Mouse (Mus musculus): Measurements from ENCODE around the gene Polr2e. TPM values are rescaled to one million over a fixed set of nuclear protein-coding genes. Genes with fewer than 3 reads are reported as not detected.

Polr2e gene
- total and polyA plus RNA-seq, 2 experiments = 26.4 to 74.6 TPM

GRCm38 (mm10) chr10:79986963-79987362, 52.6 kb downstream of the Polr2e start:
- peaks cover 21% of the 10 kb centered on the region for H3K4me1 ChIP-seq (ENCODE audit: control insufficient read depth, insufficient read depth, low read length)
- peak; percentile 47 for DNase-seq (ENCODE audit: extremely low read depth, low read depth, low spot score)
- 2% methylated on average over 11 of the region's 11 CpGs for WGBS

GRCm38 (mm10) chr10:79986232-79986878, 53.2 kb downstream of the Polr2e start:
- peaks cover 19% of the 10 kb centered on the region; the same call in 1 of the 2 replicates for H3K79me2 ChIP-seq (ENCODE audit: control insufficient read depth, insufficient read depth, low read length)
- H3K27me3 ChIP-seq (ENCODE audit: control insufficient read depth, insufficient read depth, low read length) = 0 out of 2 replicates have a peak, but pooled peaks cover 2% of the 10 kb centered on the region
- TF ChIP-seq CTCF (IDR thresholded peaks at IDR 0.05; ENCODE audit: low read depth, low read length) = no peak
- TF ChIP-seq POLR2A (IDR thresholded peaks at IDR 0.05; ENCODE audit: extremely low read depth, insufficient read depth, low read length) = no peak
- H3K36me3 ChIP-seq (ENCODE audit: control insufficient read depth, insufficient read depth, low read length) = no peaks in the 10 kb centered on the region
- no peak overlapping the region for H3K4me3 ChIP-seq (ENCODE audit: insufficient read depth, low read depth, low read length)
- DNase-seq (ENCODE audit: extremely low read depth, low read depth, low spot score) = no peak
- WGBS = 25% methylated on average over 6 of the region's 6 CpGs
- H3K9ac ChIP-seq (ENCODE audit: low read depth, low read length) = no peak overlapping the region
- peaks cover 21% of the 10 kb centered on the region for H3K4me1 ChIP-seq (ENCODE audit: control insufficient read depth, insufficient read depth, low read length)
- peak overlapping the region; percentile 72 for H3K27ac ChIP-seq (replicated peaks; ENCODE audit: insufficient read depth, low read depth, low read length)

More at GRCm38 (mm10) chr10:79986963-79987362, 52.6 kb downstream of the Polr2e start:
- Histone ChIP-seq H3K27ac (replicated peaks; ENCODE audit: insufficient read depth, low read depth, low read length) (peak overlapping the region; percentile 4; the same call in 1 of the 2 replicates), H3K27me3 (ENCODE audit: control insufficient read depth, insufficient read depth, low read length) (0 out of 2 replicates have a peak, but pooled peaks cover 2% of the 10 kb centered on the region), H3K9ac (ENCODE audit: low read depth, low read length) (no peak overlapping the region), H3K4me3 (ENCODE audit: insufficient read depth, low read depth, low read length) (no peak overlapping the region), H3K79me2 (ENCODE audit: control insufficient read depth, insufficient read depth, low read length) (peaks cover 13% of the 10 kb centered on the region; the same call in 1 of the 2 replicates), H3K36me3 (ENCODE audit: control insufficient read depth, insufficient read depth, low read length) (no peaks in the 10 kb centered on the region)
- TF ChIP-seq CTCF (IDR thresholded peaks at IDR 0.05; ENCODE audit: low read depth, low read length) (peak; percentile 86), POLR2A (IDR thresholded peaks at IDR 0.05; ENCODE audit: extremely low read depth, insufficient read depth, low read length) (no peak)

Other genes with a start within 250 kb of the Polr2e start
Only the 30 nearest of the 32 such genes appear.
- 0.18 and 0.40 TPM in 2 replicates for gene Misp, start 218.8 kb downstream of the Polr2e start, total RNA-seq (2014; rRNA removed)
- gene Misp, start 218.8 kb downstream of the Polr2e start, polyA plus RNA-seq (2012; rRNA removed) = 0.16 and 0.51 TPM in 2 replicates
- 43.9 and 86.1 TPM in 2 replicates for gene Ptbp1, start 185.4 kb downstream of the Polr2e start, total RNA-seq (2014; rRNA removed)
- 77.6 and 103 TPM in 2 replicates for gene Ptbp1, start 185.4 kb downstream of the Polr2e start, polyA plus RNA-seq (2012; rRNA removed)
- 0.40 TPM in 1 of 2 replicates, not detected in the other for gene Prtn3, start 165.3 kb downstream of the Polr2e start, total RNA-seq (2014; rRNA removed)
- 0.20 and 1.1 TPM in 2 replicates for gene Prtn3, start 165.3 kb downstream of the Polr2e start, polyA plus RNA-seq (2012; rRNA removed)
- under 0.01 TPM in 1 of 2 replicates, not detected in the other for gene Plppr3, start 165.2 kb downstream of the Polr2e start, total RNA-seq (2014; rRNA removed)
- gene Plppr3, start 165.2 kb downstream of the Polr2e start, polyA plus RNA-seq (2012; rRNA removed) = 0.38 and 0.47 TPM in 2 replicates
- gene Elane, start 153.5 kb downstream of the Polr2e start, total RNA-seq (2014; rRNA removed) = 0.20 TPM in 1 of 2 replicates, not detected in the other
- 0.12 and 0.15 TPM in 2 replicates for gene Elane, start 153.5 kb downstream of the Polr2e start, polyA plus RNA-seq (2012; rRNA removed)
- gene Cfd, start 148.9 kb downstream of the Polr2e start, total RNA-seq (2014; rRNA removed) = 5.7 and 11.3 TPM in 2 replicates
- gene Cfd, start 148.9 kb downstream of the Polr2e start, polyA plus RNA-seq (2012; rRNA removed) = 0.37 and 0.98 TPM in 2 replicates
- gene Med16, start 130.9 kb downstream of the Polr2e start, total RNA-seq (2014; rRNA removed) = 5.9 and 8.2 TPM in 2 replicates
- gene Med16, start 130.9 kb downstream of the Polr2e start, polyA plus RNA-seq (2012; rRNA removed) = 29.9 and 30.6 TPM in 2 replicates
- gene Gm26602, start 128.9 kb downstream of the Polr2e start, total RNA-seq (2014; rRNA removed) = not detected in 2 replicates
- gene Gm26602, start 128.9 kb downstream of the Polr2e start, polyA plus RNA-seq (2012; rRNA removed) = not detected in 2 replicates
- gene Kiss1r, start 122.8 kb downstream of the Polr2e start, total RNA-seq (2014; rRNA removed) = 0.18 and 0.60 TPM in 2 replicates
- 1.5 and 1.9 TPM in 2 replicates for gene Kiss1r, start 122.8 kb downstream of the Polr2e start, polyA plus RNA-seq (2012; rRNA removed)
- gene R3hdm4, start 118.6 kb downstream of the Polr2e start, total RNA-seq (2014; rRNA removed) = 12.4 and 15.5 TPM in 2 replicates
- 78.8 and 80.0 TPM in 2 replicates for gene R3hdm4, start 118.6 kb downstream of the Polr2e start, polyA plus RNA-seq (2012; rRNA removed)
- gene Arid3a, start 112.8 kb downstream of the Polr2e start, total RNA-seq (2014; rRNA removed) = 0.37 and 0.74 TPM in 2 replicates
- 0.69 and 1.7 TPM in 2 replicates for gene Arid3a, start 112.8 kb downstream of the Polr2e start, polyA plus RNA-seq (2012; rRNA removed)
- gene Wdr18, start 79.6 kb downstream of the Polr2e start, total RNA-seq (2014; rRNA removed) = 24.8 TPM in 2 replicates
- 59.8 and 63.3 TPM in 2 replicates for gene Wdr18, start 79.6 kb downstream of the Polr2e start, polyA plus RNA-seq (2012; rRNA removed)
- gene Grin3b, start 69.1 kb downstream of the Polr2e start, total RNA-seq (2014; rRNA removed) = 0.18 TPM in 1 of 2 replicates, not detected in the other
- 0.45 TPM in 2 replicates for gene Grin3b, start 69.1 kb downstream of the Polr2e start, polyA plus RNA-seq (2012; rRNA removed)
- gene Tmem259, start 55.5 kb downstream of the Polr2e start, total RNA-seq (2014; rRNA removed) = 35.7 and 51.7 TPM in 2 replicates
- 223 and 259 TPM in 2 replicates for gene Tmem259, start 55.5 kb downstream of the Polr2e start, polyA plus RNA-seq (2012; rRNA removed)
- 5.2 and 6.4 TPM in 2 replicates for gene Cnn2, start 51.2 kb downstream of the Polr2e start, total RNA-seq (2014; rRNA removed)
- gene Cnn2, start 51.2 kb downstream of the Polr2e start, polyA plus RNA-seq (2012; rRNA removed) = 6.9 and 9.8 TPM in 2 replicates
- gene Abca7, start 43.3 kb downstream of the Polr2e start, total RNA-seq (2014; rRNA removed) = 1.4 and 1.9 TPM in 2 replicates
- 3.2 and 3.4 TPM in 2 replicates for gene Abca7, start 43.3 kb downstream of the Polr2e start, polyA plus RNA-seq (2012; rRNA removed)
- gene Arhgap45, start 23.1 kb downstream of the Polr2e start, total RNA-seq (2014; rRNA removed) = 4.5 and 4.6 TPM in 2 replicates
- gene Arhgap45, start 23.1 kb downstream of the Polr2e start, polyA plus RNA-seq (2012; rRNA removed) = 7.7 and 10.9 TPM in 2 replicates
- gene Gpx4, start 7.4 kb upstream of the Polr2e start, total RNA-seq (2014; rRNA removed) = 712 and 752 TPM in 2 replicates
- gene Gpx4, start 7.4 kb upstream of the Polr2e start, polyA plus RNA-seq (2012; rRNA removed) = 535 and 559 TPM in 2 replicates
- 8.9 and 11.8 TPM in 2 replicates for gene Sbno2, start 65.8 kb upstream of the Polr2e start, total RNA-seq (2014; rRNA removed)
- 19.2 and 25.9 TPM in 2 replicates for gene Sbno2, start 65.8 kb upstream of the Polr2e start, polyA plus RNA-seq (2012; rRNA removed)
- 71.5 and 75.0 TPM in 2 replicates for gene Stk11, start 76.0 kb upstream of the Polr2e start, total RNA-seq (2014; rRNA removed)
- gene Stk11, start 76.0 kb upstream of the Polr2e start, polyA plus RNA-seq (2012; rRNA removed) = 96.8 and 110 TPM in 2 replicates
- gene Atp5d, start 98.8 kb upstream of the Polr2e start, total RNA-seq (2014; rRNA removed) = 144 and 218 TPM in 2 replicates
- gene Atp5d, start 98.8 kb upstream of the Polr2e start, polyA plus RNA-seq (2012; rRNA removed) = 1,387 and 1,558 TPM in 2 replicates
- gene Cbarp, start 101.0 kb upstream of the Polr2e start, total RNA-seq (2014; rRNA removed) = 0.47 and 0.55 TPM in 2 replicates
- gene Cbarp, start 101.0 kb upstream of the Polr2e start, polyA plus RNA-seq (2012; rRNA removed) = 1.2 TPM in 2 replicates
- 6.9 and 11.6 TPM in 2 replicates for gene Midn, start 108.5 kb upstream of the Polr2e start, total RNA-seq (2014; rRNA removed)
- gene Midn, start 108.5 kb upstream of the Polr2e start, polyA plus RNA-seq (2012; rRNA removed) = 27.4 and 38.8 TPM in 2 replicates
- 19.5 and 25.9 TPM in 2 replicates for gene Cirbp, start 126.2 kb upstream of the Polr2e start, total RNA-seq (2014; rRNA removed)
- gene Cirbp, start 126.2 kb upstream of the Polr2e start, polyA plus RNA-seq (2012; rRNA removed) = 31.8 and 37.0 TPM in 2 replicates
- gene 1600002K03Rik, start 133.1 kb upstream of the Polr2e start, total RNA-seq (2014; rRNA removed) = 5.1 and 7.7 TPM in 2 replicates
- 10.0 and 10.4 TPM in 2 replicates for gene 1600002K03Rik, start 133.1 kb upstream of the Polr2e start, polyA plus RNA-seq (2012; rRNA removed)
- under 0.01 and 0.07 TPM in 2 replicates for gene Efna2, start 139.7 kb upstream of the Polr2e start, total RNA-seq (2014; rRNA removed)
- 0.26 TPM in 2 replicates for gene Efna2, start 139.7 kb upstream of the Polr2e start, polyA plus RNA-seq (2012; rRNA removed)
- gene Mum1, start 186.6 kb upstream of the Polr2e start, total RNA-seq (2014; rRNA removed) = 7.1 and 8.7 TPM in 2 replicates
- gene Mum1, start 186.6 kb upstream of the Polr2e start, polyA plus RNA-seq (2012; rRNA removed) = 8.4 and 10.1 TPM in 2 replicates
- gene Ndufs7, start 209.3 kb upstream of the Polr2e start, total RNA-seq (2014; rRNA removed) = 165 and 186 TPM in 2 replicates
- 551 and 560 TPM in 2 replicates for gene Ndufs7, start 209.3 kb upstream of the Polr2e start, polyA plus RNA-seq (2012; rRNA removed)
- 241 and 277 TPM in 2 replicates for gene Gamt, start 221.2 kb upstream of the Polr2e start, total RNA-seq (2014; rRNA removed)
- gene Gamt, start 221.2 kb upstream of the Polr2e start, polyA plus RNA-seq (2012; rRNA removed) = 670 and 715 TPM in 2 replicates
- gene Dazap1, start 221.7 kb upstream of the Polr2e start, total RNA-seq (2014; rRNA removed) = 38.0 and 39.9 TPM in 2 replicates
- 39.9 and 43.5 TPM in 2 replicates for gene Dazap1, start 221.7 kb upstream of the Polr2e start, polyA plus RNA-seq (2012; rRNA removed)